In the genomic region with DNA sequence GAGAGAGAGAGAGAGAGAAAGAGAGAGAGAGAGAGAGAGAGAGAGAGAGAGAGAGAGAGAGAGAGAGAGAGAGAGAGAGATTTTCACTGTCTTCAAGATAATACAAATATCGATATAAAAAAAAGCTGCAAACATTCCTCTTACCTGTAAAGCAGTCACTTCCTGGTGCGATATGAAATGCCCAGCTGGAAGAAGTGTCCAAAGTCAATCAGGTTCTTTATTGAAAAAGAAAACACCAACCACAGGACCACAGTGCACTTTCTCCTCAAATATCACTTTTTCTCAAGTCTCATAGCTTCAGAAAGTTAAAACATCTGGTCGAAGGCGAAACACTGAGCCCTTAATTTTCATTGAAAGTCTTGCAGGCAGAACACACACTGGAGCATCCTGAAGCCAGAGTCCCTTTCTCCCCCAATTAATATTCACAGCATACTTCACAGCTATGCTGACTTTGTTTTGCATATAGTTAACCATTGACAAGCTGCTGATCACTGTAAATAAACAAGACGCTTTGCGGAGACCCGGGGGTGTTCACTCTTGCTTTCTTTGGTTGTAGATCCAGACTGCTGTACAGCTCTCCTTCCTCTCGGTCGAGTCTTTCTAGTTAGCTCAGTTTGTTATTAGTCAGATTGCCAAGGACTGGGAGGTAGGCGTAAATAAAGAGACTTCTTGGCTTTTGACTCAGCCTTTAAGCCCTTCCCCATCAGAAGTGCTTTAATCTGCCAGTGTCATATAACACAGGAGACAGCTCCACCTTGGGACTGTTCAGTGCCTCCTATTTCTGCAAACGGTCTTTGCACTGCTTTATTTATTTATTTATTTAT, we compare ENCODE assay signal across 7 mouse cellular contexts. TPM values are rescaled to one million over a fixed set of nuclear protein-coding genes. Genes with fewer than 3 reads are reported as not detected.
DNase-seq lines count a peak whose midpoint lies in the region; ATAC-seq lines count a peak whose summit lies in the region.

A gene (minus strand): TSS at position 666 of the 824 bp plus-strand sequence.

- 32% methylated on average over 11 of the region's 11 CpGs for WGBS in hindbrain, embryonic 11.5 days
- WGBS in limb, embryonic 12.5 days = 15% methylated on average over 11 of the region's 11 CpGs

- peak; percentile 28 for DNase-seq in A20 (ENCODE audit: low read depth, low spot score)
- DNase-seq in Muller cell, postnatal 12 days (ENCODE audit: inconsistent ontology term) = peak; percentile 33
- DNase-seq in hindbrain, embryonic 11.5 days (ENCODE audit: low spot score) = peak; percentile 31
- DNase-seq in retina, postnatal 1 day = peak; percentile 62
- no peak for DNase-seq in adrenal gland, postnatal 14 days

- H3K9me3 ChIP-seq in hindbrain, embryonic 11.5 days (ENCODE audit: control insufficient read depth, low read length) = no peaks in the 10 kb centered on the region
- no peaks in the 10 kb centered on the region for H3K9me3 ChIP-seq in limb, embryonic 12.5 days

- H3K27ac ChIP-seq in hindbrain, embryonic 11.5 days (ENCODE audit: low read depth, low read length) = no peak within 1 kb of the TSS
- peak within 1 kb of the TSS; percentile 68; the same call in 1 of the 2 replicates for H3K27ac ChIP-seq in limb, embryonic 12.5 days

- no peaks in the 10 kb centered on the region for H3K4me1 ChIP-seq in hindbrain, embryonic 11.5 days (replicated peaks; ENCODE audit: control insufficient read depth, insufficient read depth, low read length)
- H3K4me1 ChIP-seq in limb, embryonic 12.5 days (replicated peaks) = no peaks in the 10 kb centered on the region

- H3K4me2 ChIP-seq in hindbrain, embryonic 11.5 days (replicated peaks; ENCODE audit: low read depth, low read length) = peak within 1 kb of the TSS; percentile 36
- peak within 1 kb of the TSS; percentile 57 for H3K4me2 ChIP-seq in limb, embryonic 12.5 days

- 0 out of 2 replicates have a peak within 1 kb of the TSS, but pooled peaks have one; percentile 11 for H3K9ac ChIP-seq in hindbrain, embryonic 11.5 days (ENCODE audit: low read depth, low read length)
- peak within 1 kb of the TSS; percentile 50 for H3K9ac ChIP-seq in limb, embryonic 12.5 days (replicated peaks)

- no peaks in the 10 kb centered on the region for H3K27me3 ChIP-seq in hindbrain, embryonic 11.5 days (ENCODE audit: control insufficient read depth, insufficient read depth, low read length)
- H3K27me3 ChIP-seq in limb, embryonic 12.5 days = no peaks in the 10 kb centered on the region

- ATAC-seq in hindbrain, embryonic 11.5 days (ENCODE audit: low FRiP score) = peak; percentile 89
- peak; percentile 80; the same call in 1 of the 2 replicates for ATAC-seq in limb, embryonic 12.5 days (ENCODE audit: insufficient number of reproducible peaks, insufficient read depth, low FRiP score, low TSS enrichment, low read depth)
- ATAC-seq in megakaryocyte, adult 5-6 weeks (ENCODE audit: poor library complexity, severe bottlenecking) = no peak

- H3K4me3 ChIP-seq in hindbrain, embryonic 11.5 days (ENCODE audit: low read depth, low read length) = peak within 1 kb of the TSS; percentile 23
- peak within 1 kb of the TSS; percentile 41 for H3K4me3 ChIP-seq in limb, embryonic 12.5 days (replicated peaks)

- no peaks in the 10 kb centered on the region for H3K36me3 ChIP-seq in hindbrain, embryonic 11.5 days (ENCODE audit: control insufficient read depth, insufficient read depth, low read length)
- H3K36me3 ChIP-seq in limb, embryonic 12.5 days = peaks cover 13% of the 10 kb centered on the region

RNA-seq across cellular contexts. Expression of the gene that starts here (rescaled TPM):
- 7.6 and 8.2 TPM in 2 replicates for polyA plus RNA-seq in hindbrain, embryonic 11.5 days (2014; fragmentation: Nextera tagmentation; extraction: Ambion mirVana)
- 8.9 and 11.3 TPM in 2 replicates for polyA plus RNA-seq in limb, embryonic 12.5 days (2016; fragmentation: Nextera tagmentation; extraction: Ambion mirVana)
- total RNA-seq in adrenal gland, postnatal 14 days (2021) = 0.49 and 0.82 TPM in 2 replicates
- total RNA-seq in megakaryocyte, adult 5-6 weeks (2015) = not detected in 2 replicates
- not detected in 2 replicates for total RNA-seq in megakaryocyte, adult 5-6 weeks (2017)
